Comparison of ENCODE assay signal across 11 mouse cellular contexts in the genomic region with DNA sequence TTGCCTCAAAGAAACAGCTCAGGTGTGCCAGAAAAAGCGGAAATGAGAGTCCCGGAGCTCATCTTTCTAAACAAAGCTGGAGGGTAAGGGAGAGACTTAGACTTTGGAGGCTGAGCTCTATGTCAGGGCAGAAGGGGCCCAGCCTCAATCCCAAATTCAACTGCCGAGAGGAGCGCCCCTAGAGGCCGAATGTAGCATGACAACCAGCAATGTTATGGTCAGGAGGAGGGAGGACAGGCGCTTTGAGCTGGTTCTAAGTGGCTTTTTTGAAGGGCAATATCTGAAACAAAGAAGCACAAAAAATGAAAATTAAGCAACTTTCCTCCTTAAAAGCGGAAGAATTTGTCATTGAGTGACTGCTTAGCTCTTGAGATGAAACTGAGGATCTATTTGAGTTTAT. TPM values are rescaled to one million over a fixed set of nuclear protein-coding genes. Genes with fewer than 3 reads are reported as not detected.
DNase-seq lines count a peak whose midpoint lies in the region; TF ChIP-seq lines count a peak whose summit lies in the region.
"Not testable (repeated sequence)": the region's sequence is repeated elsewhere in the genome, so short reads cannot be mapped to it uniquely, and the experiment has no call there.
"Had no signal": no experiment of that assay in that cellular context is flagged by ENCODE, and none has a peak within 500 bp of the region (broad histone marks: within the 10 kb centered on the region; RNA-seq: fewer than 3 reads in every experiment).

No protein-coding gene starts in this region.

- H3K4me3 ChIP-seq in cortical plate, adult 2 months (ENCODE audit: insufficient read depth, low read length); lung, adult 2 months (replicated peaks; ENCODE audit: extremely low read depth, low read depth, low read length): not testable (repeated sequence)

- WGBS in lung, adult 2 months: 15% methylated on average over 5 of the region's 7 CpGs

- peak; percentile 65 for DNase-seq in CD4-positive helper T cell, adult 2 months (ENCODE audit: low read depth, low spot score)
- peak; percentile 63 for DNase-seq in adrenal gland, postnatal 10 days
- DNase-seq in heart, adult 18-20 months: peak; percentile 12 to 54
- peak; percentile 54 for DNase-seq in kidney, postnatal 10 days
- peak; percentile 43 for DNase-seq in lung, adult 2 months
- peak; percentile 5 for DNase-seq in ovary, postnatal 10 days (ENCODE audit: low spot score)
- peak; percentile 81 for DNase-seq in testis, postnatal 10 days (ENCODE audit: low spot score)

- H3K4me1 ChIP-seq in cortical plate, adult 2 months (ENCODE audit: control insufficient read depth, insufficient read depth, low read length); lung, adult 2 months (ENCODE audit: control insufficient read depth, insufficient read depth, low read length): not testable (repeated sequence)

- TF ChIP-seq POLR2A in cortical plate, adult 2 months (IDR thresholded peaks at IDR 0.05; ENCODE audit: extremely low read depth, insufficient read depth, low read length); lung, adult 2 months (IDR thresholded peaks at IDR 0.05; ENCODE audit: borderline replicate concordance, extremely low read depth, low read depth, low read length): not testable (repeated sequence)

- peak; percentile 29 for TF ChIP-seq CTCF in cortical plate, adult 2 months (IDR thresholded peaks at IDR 0.05; ENCODE audit: extremely low read depth, insufficient read depth, low read length)
- TF ChIP-seq CTCF in lung, adult 2 months (IDR thresholded peaks at IDR 0.05; ENCODE audit: insufficient read depth, low read length): peak; percentile 66

- not testable (repeated sequence) for H3K27ac ChIP-seq in cortical plate, adult 2 months (ENCODE audit: insufficient read depth, low read length)

RNA-seq across cellular contexts. Expression of a gene that starts 7.0 kb away (rescaled TPM):
- 1 to 10 TPM; 5.3 to 5.6 TPM for total RNA-seq in adrenal gland, postnatal 10 days (2021)
- 0.70 and 0.81 TPM in 2 replicates for polyA plus RNA-seq in cortical plate, adult 2 months (2012; rRNA removed)
- total RNA-seq in heart, adult 18-20 months (2021): 10 to 100 TPM in 1 of 2 experiments, 1 to 10 TPM in 1; 9.1 to 10.0 TPM
- 37.1 and 42.9 TPM in 2 replicates for polyA plus RNA-seq in lung, adult 2 months (2012; rRNA removed)
- polyA plus RNA-seq: neural tube, embryonic 12.5 days had no signal

RNA-seq across cellular contexts. Expression of a gene that starts 36.3 kb away (rescaled TPM):
- 1 to 10 TPM in 1 of 2 experiments, under 1 TPM in 1; 0.33 to 1.1 TPM for total RNA-seq in adrenal gland, postnatal 10 days (2021)
- polyA plus RNA-seq in cortical plate, adult 2 months (2012; rRNA removed): not detected in 2 replicates
- not detected for total RNA-seq in heart, adult 18-20 months (2021)
- polyA plus RNA-seq in lung, adult 2 months (2012; rRNA removed): 0.26 and 0.38 TPM in 2 replicates
- polyA plus RNA-seq: gonadal fat pad, adult 2 months; liver, embryonic 11.5 days; neural tube, embryonic 12.5 days had no signal

Comparison
In these comparisons a context has a peak if more than half of its experiments do, and no peak if none do; other contexts are left out.
1. DNase-seq: peak in every context shown above with its lines; median percentile 81 in testis, postnatal 10 days; 65 in CD4-positive helper T cell, adult 2 months; 63 in adrenal gland, postnatal 10 days; 54 in kidney, postnatal 10 days; 43 in lung, adult 2 months; 33 in heart, adult 18-20 months; 5 in ovary, postnatal 10 days.